Mouse (Mus musculus) midbrain, embryonic 11.5 days (tissue): ENCODE measurements around the gene Cd69. TPM values are rescaled to one million over a fixed set of nuclear protein-coding genes. Genes with fewer than 3 reads are reported as not detected.

Experiments used
- ATAC-seq: fragments of 200-750 bp; cut with Nextera tagmentation; 2 replicates; pipeline ENCODE4 v1.8.0; 2017; ENCODE audit warnings: moderate TSS enrichment, moderate library complexity; ENCODE audit not compliant: low FRiP score
- DNase-seq: peaks from one replicate; pipeline ENCODE4 v3.0.0; 2015; ENCODE audit warnings: low spot score; ENCODE audit errors: missing footprints
- H3K27ac ChIP-seq: fragments of 300-500 bp; sonication (generic); 2 replicates; pipeline ENCODE4 v1.5.1; 2014; ENCODE audit warnings: low read depth, low read length
- H3K27me3 ChIP-seq: fragments of 300-500 bp; sonication (generic); 2 replicates; pipeline ENCODE4 v1.6.1; 2014; ENCODE audit warnings: mild to moderate bottlenecking, low read length, moderate library complexity, mixed read lengths; ENCODE audit not compliant: control insufficient read depth, insufficient read depth
- H3K36me3 ChIP-seq: fragments of 300-500 bp; sonication (generic); 2 replicates; pipeline ENCODE4 v1.6.1; 2014; ENCODE audit warnings: mild to moderate bottlenecking, low read length, moderate library complexity, mixed read lengths; ENCODE audit not compliant: control insufficient read depth, insufficient read depth
- H3K4me1 ChIP-seq: fragments of 300-500 bp; sonication (generic); 2 replicates; pipeline ENCODE4 v1.6.1; 2014; ENCODE audit warnings: low read length; ENCODE audit not compliant: control insufficient read depth, insufficient read depth
- H3K4me2 ChIP-seq: fragments of 300-500 bp; sonication (generic); 2 replicates; pipeline ENCODE4 v1.6.1; 2014; ENCODE audit warnings: mild to moderate bottlenecking, moderate library complexity
- H3K4me3 ChIP-seq: fragments of 300-500 bp; sonication (generic); 2 replicates; pipeline ENCODE4 v1.5.1; 2014; ENCODE audit warnings: low read depth, low read length
- H3K9ac ChIP-seq: fragments of 300-500 bp; sonication (generic); 2 replicates; pipeline ENCODE4 v1.6.1; 2014; ENCODE audit warnings: low read length
- H3K9me3 ChIP-seq: fragments of 300-500 bp; sonication (generic); 2 replicates; pipeline ENCODE4 v1.6.1; 2016; ENCODE audit warnings: low read length; ENCODE audit not compliant: control insufficient read depth
- WGBS: fragments of 180-500 bp; shearing (Covaris S2); extraction: QIAGEN DNeasy Blood & Tissue Kit; methylation state at CpG from one replicate; pipeline ENCODE4 v1.1.7; 2014; 5-methylcytosine and 5-hydroxymethylcytosine counted together
- polyA plus RNA-seq: library from polyadenylated mRNA; unstranded; fragments of >200 nt; fragmentation: Nextera tagmentation; extraction: Ambion mirVana; gene quantifications from 2 replicates; pipeline ENCODE4 v1.2.1, GENCODE M21; 2014

Cd69 gene
- polyA plus RNA-seq, 1 experiment from 2014 or later, result not detected

- Histone ChIP-seq H3K27ac (no peak overlapping the region), H3K9me3 (no peaks in the 10 kb centered on the region), H3K27me3 (no peaks in the 10 kb centered on the region), H3K4me1 (no peaks in the 10 kb centered on the region), H3K4me3 (no peak overlapping the region), H3K9ac (no peak overlapping the region), H3K36me3 (no peaks in the 10 kb centered on the region), H3K4me2 (no peak overlapping the region)
- 90% methylated on average over 3 of the region's 3 CpGs for WGBS
- DNase-seq, result no peak
- ATAC-seq, result no peak
Measured at GRCm38 (mm10) chr6:129222188-129222800, 52.9 kb downstream of the Cd69 start.

GRCm38 (mm10) chr6:129221053-129221452 lies 54.2 kb downstream of the Cd69 start:
- Histone ChIP-seq H3K9me3 (no peaks in the 10 kb centered on the region), H3K4me2 (no peak overlapping the region), H3K9ac (no peak overlapping the region), H3K36me3 (no peaks in the 10 kb centered on the region), H3K4me3 (no peak overlapping the region), H3K4me1 (no peaks in the 10 kb centered on the region), H3K27me3 (no peaks in the 10 kb centered on the region), H3K27ac (no peak overlapping the region)
- ATAC-seq (no peak), DNase-seq (no peak)
- 90% methylated on average over 1 of the region's 1 CpGs for WGBS

- Histone ChIP-seq H3K36me3 (no peaks in the 10 kb centered on the region), H3K4me1 (no peaks in the 10 kb centered on the region), H3K27ac (no peak overlapping the region), H3K4me2 (no peak overlapping the region), H3K4me3 (no peak overlapping the region), H3K27me3 (no peaks in the 10 kb centered on the region), H3K9me3 (no peaks in the 10 kb centered on the region), H3K9ac (no peak overlapping the region)
- WGBS, result 84% methylated on average over 3 of the region's 3 CpGs
- DNase-seq (no peak), ATAC-seq (no peak)
Measured at GRCm38 (mm10) chr6:129219897-129220517, 55.2 kb downstream of the Cd69 start.

- ATAC-seq (no peak), DNase-seq (no peak)
- Histone ChIP-seq H3K4me2 (no peak overlapping the region), H3K27ac (no peak overlapping the region), H3K27me3 (no peaks in the 10 kb centered on the region), H3K9ac (no peak overlapping the region), H3K36me3 (no peaks in the 10 kb centered on the region), H3K9me3 (no peaks in the 10 kb centered on the region), H3K4me1 (no peaks in the 10 kb centered on the region), H3K4me3 (no peak overlapping the region)
- 78% methylated on average over 5 of the region's 5 CpGs for WGBS
Measured at GRCm38 (mm10) chr6:129218191-129218696, 57.0 kb downstream of the Cd69 start.

Other genes with a start within 250 kb of the Cd69 start
- 0.23 and 0.28 TPM in 2 replicates for gene Klrb1f, start 229.5 kb downstream of the Cd69 start, polyA plus RNA-seq
- not detected in 2 replicates for gene Clec2e, start 174.5 kb downstream of the Cd69 start, polyA plus RNA-seq
- gene Clec2d, start 94.8 kb downstream of the Cd69 start, polyA plus RNA-seq, result not detected in 2 replicates
- not detected in 2 replicates for gene 4922502D21Rik, start 56.4 kb upstream of the Cd69 start, polyA plus RNA-seq
- gene Clec12a, start 67.3 kb upstream of the Cd69 start, polyA plus RNA-seq, result 0.10 and 0.30 TPM in 2 replicates
- gene Clec12b, start 110.4 kb upstream of the Cd69 start, polyA plus RNA-seq, result not detected in 2 replicates
- gene Clec1b, start 121.9 kb upstream of the Cd69 start, polyA plus RNA-seq, result 10.5 and 11.3 TPM in 2 replicates
- gene Clec9a, start 133.4 kb upstream of the Cd69 start, polyA plus RNA-seq, result 0.23 and 0.26 TPM in 2 replicates
- gene Clec1a, start 176.6 kb upstream of the Cd69 start, polyA plus RNA-seq, result 1.2 and 1.3 TPM in 2 replicates
- 0.06 TPM in 1 of 2 replicates, not detected in the other for gene Olr1, start 231.7 kb upstream of the Cd69 start, polyA plus RNA-seq
- gene Tmem52b, start 237.1 kb upstream of the Cd69 start, polyA plus RNA-seq, result not detected in 2 replicates